Mouse (Mus musculus) ovary, adult 10 weeks (tissue): ENCODE results near the gene Pkn3. TPM values are rescaled to one million over a fixed set of nuclear protein-coding genes. Genes with fewer than 3 reads are reported as not detected.

Experiments
- polyA plus RNA-seq: library from polyadenylated mRNA; stranded (reverse); fragments of 350-450 nt; fragmentation: Illumina TruSeq; extraction: RNeasy Lipid Tissue Mini Kit (QIAGEN cat#74804); gene quantifications from one replicate; pipeline ENCODE4 v1.2.3, GENCODE M21; 2014

Pkn3 gene
- polyA plus RNA-seq, result not detected

GRCm38 (mm10) chr2:30077502-30078348 lies at the start of gene Pkn3:
TSS of gene Pkn3 (plus strand) at chr2:30077684.

GRCm38 (mm10) chr2:30048699-30049388 lies 28.6 kb upstream of the Pkn3 start, which contains the start of gene Wdr34:
TSS of gene Wdr34 (minus strand) at chr2:30048881.

GRCm38 (mm10) chr2:30057223-30057904 lies 20.1 kb upstream of the Pkn3 start, which contains the start of gene Set:
TSS of gene Set (plus strand) at chr2:30057378.

GRCm38 (mm10) chr2:30093471-30094207 lies 16.2 kb downstream of the Pkn3 start, which contains the start of gene Zdhhc12:
TSS of gene Zdhhc12 (minus strand) at chr2:30093648.

GRCm38 (mm10) chr2:30124472-30125274 lies 47.2 kb downstream of the Pkn3 start, which contains the start of gene Zer1:
TSS of gene Zer1 (minus strand) at chr2:30124585.

GRCm38 (mm10) chr2:30133613-30134377 lies 56.3 kb downstream of the Pkn3 start, which contains the start of gene Tbc1d13:
TSS of gene Tbc1d13 (plus strand) at chr2:30133746.

Other genes starting within 250 kb of the Pkn3 start
- 4.0 TPM for gene Cercam, start 208.5 kb upstream of the Pkn3 start, polyA plus RNA-seq
- 10.1 TPM for gene Odf2, start 188.5 kb upstream of the Pkn3 start, polyA plus RNA-seq
- gene Gle1, start 142.3 kb upstream of the Pkn3 start, polyA plus RNA-seq, result 10.7 TPM
- gene Sptan1, start 112.1 kb upstream of the Pkn3 start, polyA plus RNA-seq, result 52.6 TPM
- 0.83 TPM for gene Wdr34, start 28.8 kb upstream of the Pkn3 start, polyA plus RNA-seq
- 804 TPM for gene Set, start 20.3 kb upstream of the Pkn3 start, polyA plus RNA-seq
- 1.3 TPM for gene Zdhhc12, start 16.0 kb downstream of the Pkn3 start, polyA plus RNA-seq
- 1.5 TPM for gene Zer1, start 46.9 kb downstream of the Pkn3 start, polyA plus RNA-seq
- gene Tbc1d13, start 56.1 kb downstream of the Pkn3 start, polyA plus RNA-seq, result 11.6 TPM
- not detected for gene Endog, start 93.8 kb downstream of the Pkn3 start, polyA plus RNA-seq
- gene Spout1, start 100.8 kb downstream of the Pkn3 start, polyA plus RNA-seq, result 1.5 TPM
- 0.31 TPM for gene Kyat1, start 128.2 kb downstream of the Pkn3 start, polyA plus RNA-seq
- 2.5 TPM for gene Lrrc8a, start 160.0 kb downstream of the Pkn3 start, polyA plus RNA-seq
- not detected for gene Gm28035, start 162.9 kb downstream of the Pkn3 start, polyA plus RNA-seq
- gene Phyhd1, start 188.5 kb downstream of the Pkn3 start, polyA plus RNA-seq, result 2.3 TPM
- 7.3 TPM for gene Gm28038, start 203.4 kb downstream of the Pkn3 start, polyA plus RNA-seq
- gene Dolk, start 208.7 kb downstream of the Pkn3 start, polyA plus RNA-seq, result 6.8 TPM
- gene Nup188, start 208.7 kb downstream of the Pkn3 start, polyA plus RNA-seq, result 31.1 TPM